Mouse (Mus musculus) liver, embryonic 13.5 days (tissue): ENCODE measurements around the gene Gm45521. TPM values are rescaled to one million over a fixed set of nuclear protein-coding genes. Genes with fewer than 3 reads are reported as not detected.

ENCODE experiments used
- ATAC-seq: fragments of 200-750 bp; cut with Nextera tagmentation; 2 replicates; pipeline ENCODE4 v1.8.0; 2017; ENCODE audit warnings: low read depth, mild to moderate bottlenecking, moderate number of reproducible peaks, moderate library complexity
- DNase-seq: peaks from one replicate; pipeline ENCODE4 v3.0.0; 2022
- H3K27ac ChIP-seq: fragments of 300-500 bp; sonication (generic); 2 replicates; pipeline ENCODE4 v1.5.1; 2015; ENCODE audit warnings: moderate library complexity, mild to moderate bottlenecking, inconsistent platforms
- H3K27me3 ChIP-seq: fragments of 300-500 bp; sonication (generic); 2 replicates; pipeline ENCODE4 v1.6.1; 2015; ENCODE audit warnings: mild to moderate bottlenecking, inconsistent platforms
- H3K36me3 ChIP-seq: fragments of 300-500 bp; sonication (generic); 2 replicates; pipeline ENCODE4 v1.6.1; 2015; ENCODE audit warnings: mild to moderate bottlenecking, inconsistent platforms
- H3K4me1 ChIP-seq: fragments of 300-500 bp; sonication (generic); replicated peaks from 2 replicates; pipeline ENCODE4 v1.6.1; 2015; ENCODE audit warnings: inconsistent platforms
- H3K4me2 ChIP-seq: fragments of 300-500 bp; sonication (generic); 2 replicates; pipeline ENCODE4 v1.6.1; 2015; ENCODE audit warnings: inconsistent platforms, mild to moderate bottlenecking, moderate library complexity
- H3K4me3 ChIP-seq: fragments of 300-500 bp; sonication (generic); replicated peaks from 2 replicates; pipeline ENCODE4 v1.5.1; 2015; ENCODE audit warnings: mild to moderate bottlenecking, inconsistent platforms
- H3K9ac ChIP-seq: fragments of 300-500 bp; sonication (generic); 2 replicates; pipeline ENCODE4 v1.6.1; 2015; ENCODE audit warnings: mild to moderate bottlenecking, inconsistent platforms
- H3K9me3 ChIP-seq: fragments of 300-500 bp; sonication (generic); replicated peaks from 2 replicates; pipeline ENCODE4 v1.6.1; 2016; ENCODE audit warnings: inconsistent platforms
- WGBS: fragments of 180-500 bp; shearing (Covaris S2); methylation state at CpG from one replicate; pipeline ENCODE4 v1.1.7; 2015; ENCODE audit not compliant: insufficient replicate concordance; 5-methylcytosine and 5-hydroxymethylcytosine counted together
- polyA plus RNA-seq: library from polyadenylated mRNA; unstranded; fragments of >200 nt; fragmentation: Nextera tagmentation; extraction: Ambion mirVana; gene quantifications from 2 replicates; pipeline ENCODE4 v1.2.1, GENCODE M21; 2015

The Gm45521 gene
- polyA plus RNA-seq, 1 experiment from 2014 or later: not detected

GRCm38 (mm10) chr14:7978183-7978582, 21.1 kb downstream of the Gm45521 start:
- Histone ChIP-seq H3K36me3 (no peaks in the 10 kb centered on the region), H3K4me3 (no peak overlapping the region), H3K9ac (no peak overlapping the region), H3K27me3 (no peaks in the 10 kb centered on the region), H3K9me3 (no peaks in the 10 kb centered on the region), H3K4me1 (no peaks in the 10 kb centered on the region), H3K27ac (0 out of 2 replicates have a peak overlapping the region, but pooled peaks have one; percentile 9), H3K4me2 (no peak overlapping the region)
- DNase-seq (no peak), ATAC-seq (no peak)
- 46% methylated on average over 1 of the region's 1 CpGs for WGBS

GRCm38 (mm10) chr14:7981226-7981625, 24.1 kb downstream of the Gm45521 start:
- H3K9me3 ChIP-seq: no peaks in the 10 kb centered on the region
- H3K9ac ChIP-seq: no peak overlapping the region
- H3K27me3 ChIP-seq: no peaks in the 10 kb centered on the region
- no peak overlapping the region for H3K4me2 ChIP-seq
- no peaks in the 10 kb centered on the region for H3K4me1 ChIP-seq
- H3K36me3 ChIP-seq: no peaks in the 10 kb centered on the region
- ATAC-seq (no peak), DNase-seq (no peak)
- no peak overlapping the region for H3K4me3 ChIP-seq
- WGBS: 88% methylated on average over 1 of the region's 1 CpGs
- no peak overlapping the region for H3K27ac ChIP-seq

GRCm38 (mm10) chr14:7986913-7987312, 29.8 kb downstream of the Gm45521 start:
- no peaks in the 10 kb centered on the region for H3K4me1 ChIP-seq
- no peak overlapping the region for H3K9ac ChIP-seq
- no peak overlapping the region for H3K4me2 ChIP-seq
- H3K9me3 ChIP-seq: no peaks in the 10 kb centered on the region
- H3K36me3 ChIP-seq: no peaks in the 10 kb centered on the region
- WGBS: 81% methylated on average over 6 of the region's 6 CpGs
- H3K27ac ChIP-seq: no peak overlapping the region
- no peaks in the 10 kb centered on the region for H3K27me3 ChIP-seq
- ATAC-seq (no peak), DNase-seq (no peak)
- no peak overlapping the region for H3K4me3 ChIP-seq

GRCm38 (mm10) chr14:7989371-7989770, 32.3 kb downstream of the Gm45521 start:
- Histone ChIP-seq H3K4me3 (no peak overlapping the region), H3K36me3 (no peaks in the 10 kb centered on the region), H3K9me3 (no peaks in the 10 kb centered on the region), H3K27me3 (no peaks in the 10 kb centered on the region), H3K4me2 (no peak overlapping the region), H3K9ac (no peak overlapping the region), H3K4me1 (no peaks in the 10 kb centered on the region), H3K27ac (no peak overlapping the region)
- ATAC-seq (no peak), DNase-seq (no peak)
- WGBS: 44% methylated on average over 1 of the region's 1 CpGs

GRCm38 (mm10) chr14:7989961-7990360, 32.9 kb downstream of the Gm45521 start:
- no peak overlapping the region for H3K4me3 ChIP-seq
- H3K4me2 ChIP-seq: no peak overlapping the region
- no peaks in the 10 kb centered on the region for H3K27me3 ChIP-seq
- DNase-seq (no peak), ATAC-seq (no peak)
- no peaks in the 10 kb centered on the region for H3K36me3 ChIP-seq
- H3K9me3 ChIP-seq: no peaks in the 10 kb centered on the region
- H3K9ac ChIP-seq: no peak overlapping the region
- 24% methylated on average over 3 of the region's 3 CpGs for WGBS
- no peak overlapping the region for H3K27ac ChIP-seq
- no peaks in the 10 kb centered on the region for H3K4me1 ChIP-seq

GRCm38 (mm10) chr14:7991108-7991776, 34.2 kb downstream of the Gm45521 start:
- no peak overlapping the region for H3K4me3 ChIP-seq
- H3K27me3 ChIP-seq: no peaks in the 10 kb centered on the region
- WGBS: 50% methylated on average over 5 of the region's 5 CpGs
- no peaks in the 10 kb centered on the region for H3K9me3 ChIP-seq
- ATAC-seq (no peak), DNase-seq (no peak)
- no peaks in the 10 kb centered on the region for H3K4me1 ChIP-seq
- H3K36me3 ChIP-seq: no peaks in the 10 kb centered on the region
- no peak overlapping the region for H3K4me2 ChIP-seq
- peak overlapping the region; percentile 18; the same call in 1 of the 2 replicates for H3K27ac ChIP-seq
- H3K9ac ChIP-seq: no peak overlapping the region

DNA sequence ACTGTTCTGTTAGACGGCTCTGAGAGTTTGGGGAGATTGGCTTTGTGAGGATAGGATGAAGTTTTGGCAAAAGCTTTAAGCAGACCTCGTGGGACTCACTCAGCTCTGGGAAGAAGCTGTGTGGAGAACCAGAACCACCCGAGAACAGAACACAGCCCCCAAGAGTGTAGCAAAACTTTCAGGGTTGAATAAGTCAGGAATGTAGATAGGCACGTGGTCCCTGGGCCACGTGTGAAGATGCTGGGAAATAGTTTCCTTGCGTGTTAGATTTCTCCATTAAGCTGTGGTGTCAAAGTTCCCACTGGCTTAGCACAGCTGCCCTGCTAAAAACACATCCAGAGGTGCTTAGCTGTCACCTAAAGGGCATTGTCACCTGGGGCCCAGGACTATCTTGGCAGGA, 35.1 kb downstream of the Gm45521 start:
- Histone ChIP-seq H3K27me3 (no peaks in the 10 kb centered on the region), H3K36me3 (no peaks in the 10 kb centered on the region), H3K9ac (no peak overlapping the region), H3K27ac (no peak overlapping the region), H3K4me1 (no peaks in the 10 kb centered on the region), H3K4me2 (no peak overlapping the region), H3K4me3 (no peak overlapping the region), H3K9me3 (no peaks in the 10 kb centered on the region)
- DNase-seq (no peak), ATAC-seq (no peak)
- WGBS: 55% methylated on average over 6 of the region's 6 CpGs

GRCm38 (mm10) chr14:7994271-7994767, 37.2 kb downstream of the Gm45521 start, which contains the start of gene Dnase1l3:
Gene Dnase1l3, minus strand, starts transcription at chr14:7994573.
- H3K27ac ChIP-seq: no peak within 1 kb of the TSS
- no peak within 1 kb of the TSS for H3K4me2 ChIP-seq
- H3K9ac ChIP-seq: no peak within 1 kb of the TSS
- H3K4me1 ChIP-seq: no peaks in the 10 kb centered on the region
- H3K27me3 ChIP-seq: 0 out of 2 replicates have a peak, but pooled peaks cover 6% of the 10 kb centered on the region
- no peak for ATAC-seq
- 52% methylated on average over 8 of the region's 8 CpGs for WGBS
- no peaks in the 10 kb centered on the region for H3K9me3 ChIP-seq
- no peaks in the 10 kb centered on the region for H3K36me3 ChIP-seq
- no peak for DNase-seq
- no peak within 1 kb of the TSS for H3K4me3 ChIP-seq

DNA sequence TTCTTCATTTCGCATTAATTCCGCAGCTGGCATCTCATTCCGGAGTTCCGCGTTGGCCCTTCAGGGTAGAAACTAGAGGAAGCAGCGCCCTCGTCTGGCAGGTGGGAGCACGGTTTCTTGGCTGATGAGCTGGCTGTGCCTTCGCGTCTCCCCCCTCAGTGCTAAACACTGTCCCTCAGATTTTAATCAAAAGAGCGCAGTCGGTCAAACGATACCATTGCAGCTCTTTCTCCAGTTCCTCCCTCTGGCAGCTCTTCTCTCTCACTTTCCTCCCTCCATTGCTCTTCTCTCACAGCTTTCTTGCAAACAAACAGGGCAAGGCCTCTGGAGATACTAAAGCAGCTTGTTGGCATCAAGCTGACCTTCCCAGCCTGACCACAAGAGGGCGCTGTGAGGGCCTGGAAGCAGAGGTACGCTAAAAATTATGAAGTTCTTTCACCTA, 40.2 kb downstream of the Gm45521 start:
- H3K4me2 ChIP-seq: peak overlapping the region; percentile 49
- under 1% methylated on average over 15 of the region's 15 CpGs for WGBS
- no peaks in the 10 kb centered on the region for H3K9me3 ChIP-seq
- no peak overlapping the region; the same call in 1 of the 2 replicates for H3K4me3 ChIP-seq
- no peaks in the 10 kb centered on the region for H3K4me1 ChIP-seq
- H3K27ac ChIP-seq: no peak overlapping the region
- H3K36me3 ChIP-seq: no peaks in the 10 kb centered on the region
- H3K9ac ChIP-seq: no peak overlapping the region
- H3K27me3 ChIP-seq: peaks cover 32% of the 10 kb centered on the region
- DNase-seq: peak; percentile 69
- peak; percentile 54; the same call in 1 of the 2 replicates for ATAC-seq

DNA sequence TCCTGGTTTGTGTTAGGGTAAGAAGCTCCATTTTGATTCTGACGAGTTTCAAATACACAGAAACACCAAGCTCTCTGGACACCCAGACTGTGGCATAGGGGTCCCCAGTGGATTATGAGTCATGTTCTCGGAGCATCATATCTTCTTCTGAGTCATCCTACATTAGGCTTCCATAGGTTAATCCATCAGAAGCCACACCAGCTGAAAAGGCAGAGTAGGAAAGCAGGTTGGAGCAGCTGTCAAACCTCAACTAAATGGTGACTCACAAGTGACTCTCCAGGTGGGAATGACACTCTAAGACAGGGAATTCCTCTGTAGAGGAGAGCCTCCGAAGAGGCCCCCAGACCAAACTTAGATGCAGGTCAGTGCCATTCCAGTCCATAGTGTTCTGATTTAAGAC, 41.9 kb downstream of the Gm45521 start:
- Histone ChIP-seq H3K27me3 (peaks cover 50% of the 10 kb centered on the region), H3K4me3 (no peak overlapping the region), H3K9ac (no peak overlapping the region), H3K9me3 (no peaks in the 10 kb centered on the region), H3K27ac (no peak overlapping the region), H3K4me2 (no peak overlapping the region), H3K4me1 (peaks cover 17% of the 10 kb centered on the region; the same call in 1 of the 2 replicates), H3K36me3 (no peaks in the 10 kb centered on the region)
- ATAC-seq (no peak), DNase-seq (no peak)
- 59% methylated on average over 3 of the region's 3 CpGs for WGBS

GRCm38 (mm10) chr14:7999435-7999834, 42.3 kb downstream of the Gm45521 start:
- peaks cover 54% of the 10 kb centered on the region for H3K27me3 ChIP-seq
- 65% methylated on average over 5 of the region's 5 CpGs for WGBS

DNA sequence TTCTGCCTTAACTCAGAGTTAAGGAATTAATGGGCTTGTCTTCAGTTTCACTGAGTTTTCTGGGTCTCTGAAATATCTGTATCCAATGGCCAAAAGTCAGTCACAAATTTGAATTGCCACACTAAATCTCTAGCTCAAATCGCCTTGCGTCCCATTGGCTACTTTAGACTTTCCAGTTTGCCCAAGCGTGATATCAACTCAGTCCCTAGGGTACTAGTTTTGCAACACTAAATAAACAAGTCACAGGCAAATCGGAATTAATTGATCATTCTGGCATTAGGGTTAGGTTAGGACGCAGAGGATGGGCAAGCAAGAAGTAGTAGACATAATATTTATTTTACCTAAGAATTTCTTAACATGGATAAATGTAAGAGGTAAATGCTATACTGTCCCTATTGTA, 43.2 kb downstream of the Gm45521 start:
- no peak overlapping the region for H3K4me3 ChIP-seq
- peaks cover 56% of the 10 kb centered on the region for H3K27me3 ChIP-seq
- H3K9me3 ChIP-seq: no peaks in the 10 kb centered on the region
- no peak overlapping the region for H3K27ac ChIP-seq
- no peak for DNase-seq
- WGBS: 65% methylated on average over 5 of the region's 5 CpGs
- H3K9ac ChIP-seq: no peak overlapping the region
- H3K36me3 ChIP-seq: no peaks in the 10 kb centered on the region
- no peak overlapping the region for H3K4me2 ChIP-seq
- peaks cover 17% of the 10 kb centered on the region; the same call in 1 of the 2 replicates for H3K4me1 ChIP-seq
- no peak for ATAC-seq

More at GRCm38 (mm10) chr14:7999435-7999834, 42.3 kb downstream of the Gm45521 start:
- H3K4me3 ChIP-seq: no peak overlapping the region
- H3K9me3 ChIP-seq: no peaks in the 10 kb centered on the region
- no peak overlapping the region for H3K9ac ChIP-seq
- ATAC-seq (no peak), DNase-seq (no peak)
- H3K4me2 ChIP-seq: no peak overlapping the region
- H3K4me1 ChIP-seq: peaks cover 17% of the 10 kb centered on the region; the same call in 1 of the 2 replicates
- H3K27ac ChIP-seq: no peak overlapping the region
- no peaks in the 10 kb centered on the region for H3K36me3 ChIP-seq
